Mouse (Mus musculus) left cerebral cortex, postnatal 36 days (tissue): ENCODE measurements around the gene Cracr2b. TPM values are rescaled to one million over a fixed set of nuclear protein-coding genes. Genes with fewer than 3 reads are reported as not detected.
"Not testable (repeated sequence)": the region's sequence is repeated elsewhere in the genome, so short reads cannot be mapped to it uniquely, and the experiment has no call there.

Experiments used
- DNase-seq, 2 experiments: peaks; one replicate each; pipeline ENCODE4 v3.0.0; 2021 to 2022; ENCODE audit warnings: low spot score in 2 of 2, mixed read lengths in 1 of 2
- intact Hi-C: fragments of 180-260 bp; cut with DNase I; formaldehyde crosslinking; loops from one replicate; pipeline ENCODE4 v1.15.1; 2025
- total RNA-seq, 2 experiments: library from RNA; stranded (reverse); gene quantifications; 2 replicates each; pipeline ENCODE4 v1.2.3; 2021

The Cracr2b gene
- total RNA-seq, 2 experiments from 2014 or later = 3.0 to 3.5 TPM

- peak in 1 of 2 experiments; percentile 18 for DNase-seq
- intact Hi-C loops = no loop called here
Measured at GRCm38 (mm10) chr7:141432741-141433516, 28.0 kb upstream of the Cracr2b start.

- no peak for DNase-seq
- intact Hi-C loops = no loop called here
Measured at GRCm38 (mm10) chr7:141433517-141434400, 27.1 kb upstream of the Cracr2b start.

GRCm38 (mm10) chr7:141434464-141434863 lies 26.4 kb upstream of the Cracr2b start:
- intact Hi-C loops = no loop called here

GRCm38 (mm10) chr7:141435129-141435855 lies 25.6 kb upstream of the Cracr2b start:
- DNase-seq = peak; percentile 55 to 59
- intact Hi-C loops = no loop called here

More at GRCm38 (mm10) chr7:141434464-141434863, 26.4 kb upstream of the Cracr2b start:
- DNase-seq = peak; percentile 65 to 78

- intact Hi-C loops = no loop called here
- DNase-seq = peak in 1 of 2 experiments; percentile 7
Measured at GRCm38 (mm10) chr7:141435856-141436522, 24.9 kb upstream of the Cracr2b start.

- intact Hi-C loops = no loop called here
Measured at GRCm38 (mm10) chr7:141436523-141436892, 24.4 kb upstream of the Cracr2b start.

GRCm38 (mm10) chr7:141437178-141438120 lies 23.4 kb upstream of the Cracr2b start, which contains the start of gene Slc25a22:
Slc25a22 (minus strand) TSS chr7:141437892.
- intact Hi-C loops = no loop called here
- peak; percentile 88 to 89 for DNase-seq

More at GRCm38 (mm10) chr7:141436523-141436892, 24.4 kb upstream of the Cracr2b start:
- no peak for DNase-seq

- no peak for DNase-seq
- intact Hi-C loops = no loop called here
Measured at GRCm38 (mm10) chr7:141438201-141438968, 22.5 kb upstream of the Cracr2b start.

GRCm38 (mm10) chr7:141439140-141439679 lies 21.7 kb upstream of the Cracr2b start:
- DNase-seq = no peak

GRCm38 (mm10) chr7:141439811-141440210 lies 21.1 kb upstream of the Cracr2b start:
- intact Hi-C loops = no loop called here
- no peak for DNase-seq

More at GRCm38 (mm10) chr7:141439140-141439679, 21.7 kb upstream of the Cracr2b start:
- intact Hi-C loops = no loop called here

GRCm38 (mm10) chr7:141440613-141441012 lies 20.3 kb upstream of the Cracr2b start:
- intact Hi-C loops = no loop called here
- DNase-seq = no peak

- intact Hi-C loops = no loop called here
- no peak for DNase-seq
Measured at GRCm38 (mm10) chr7:141441460-141441859, 19.4 kb upstream of the Cracr2b start.

- no peak for DNase-seq
- intact Hi-C loops = no loop called here
Measured at GRCm38 (mm10) chr7:141442199-141442598, 18.7 kb upstream of the Cracr2b start.

GRCm38 (mm10) chr7:141443081-141443821 lies 17.6 kb upstream of the Cracr2b start:
- intact Hi-C loops = no loop called here
- DNase-seq = no peak

- DNase-seq = no peak
- intact Hi-C loops = no loop called here
Measured at GRCm38 (mm10) chr7:141443828-141444237, 17.1 kb upstream of the Cracr2b start, which contains the start of gene Pidd1. Pidd1 (minus strand) TSS chr7:141444025.

- intact Hi-C loops, DNase-seq: not testable (repeated sequence)
Measured at GRCm38 (mm10) chr7:141446374-141446773, 14.5 kb upstream of the Cracr2b start.
